Mouse (Mus musculus) kidney, postnatal 0 days (tissue): ENCODE data around the gene Nfe2l2. TPM values are rescaled to one million over a fixed set of nuclear protein-coding genes. Genes with fewer than 3 reads are reported as not detected.
"Not testable (repeated sequence)": the region's sequence is repeated elsewhere in the genome, so short reads cannot be mapped to it uniquely, and the experiment has no call there.

Source experiments
- ATAC-seq: fragments of 200-750 bp; cut with Nextera tagmentation; replicated peaks from 2 replicates; pipeline ENCODE4 v1.8.0; 2017; ENCODE audit warnings: low read depth, moderate number of reproducible peaks, moderate TSS enrichment, moderate library complexity; ENCODE audit not compliant: low FRiP score
- DNase-seq: peaks from one replicate; pipeline ENCODE4 v3.0.0-alpha.2; 2016; ENCODE audit warnings: low spot score
- H3K27ac ChIP-seq: fragments of 300-500 bp; sonication (generic); 2 replicates; pipeline ENCODE4 v1.5.1; 2014; ENCODE audit warnings: mild to moderate bottlenecking
- H3K27me3 ChIP-seq: fragments of 300-500 bp; sonication (generic); 2 replicates; pipeline ENCODE4 v1.6.1; 2014; ENCODE audit warnings: low read length, mixed read lengths; ENCODE audit not compliant: insufficient read depth
- H3K36me3 ChIP-seq: fragments of 300-500 bp; sonication (generic); 2 replicates; pipeline ENCODE4 v1.6.1; 2014; ENCODE audit warnings: low read length, mixed read lengths; ENCODE audit not compliant: insufficient read depth
- H3K4me1 ChIP-seq: fragments of 300-500 bp; sonication (generic); replicated peaks from 2 replicates; pipeline ENCODE4 v1.6.1; 2014; ENCODE audit warnings: antibody characterized with exemption, low read length, mixed read lengths; ENCODE audit not compliant: insufficient read depth
- H3K4me2 ChIP-seq: fragments of 300-500 bp; sonication (generic); 2 replicates; pipeline ENCODE4 v1.6.1; 2014; ENCODE audit warnings: mild to moderate bottlenecking, low read length, moderate library complexity, mixed read lengths
- H3K4me3 ChIP-seq: fragments of 300-500 bp; sonication (generic); replicated peaks from 2 replicates; pipeline ENCODE4 v1.5.1; 2014; ENCODE audit warnings: low read depth, low read length
- H3K9ac ChIP-seq: fragments of 300-500 bp; sonication (generic); 2 replicates; pipeline ENCODE4 v1.6.1; 2014; ENCODE audit warnings: low read depth, low read length
- H3K9me3 ChIP-seq: fragments of 300-500 bp; sonication (generic); replicated peaks from 2 replicates; pipeline ENCODE4 v1.6.1; 2016; ENCODE audit warnings: low read length, inconsistent platforms, mixed read lengths
- CTCF ChIP-seq: IDR thresholded peaks from 2 replicates; pipeline ENCODE4 v1.5.1; 2016; ENCODE audit warnings: antibody characterized with exemption, low read depth, mild to moderate bottlenecking, moderate library complexity
- WGBS: fragments of 180-500 bp; shearing (Covaris S2); extraction: QIAGEN DNeasy Blood & Tissue Kit; methylation state at CpG from one replicate; pipeline ENCODE4 v1.1.7; 2014; 5-methylcytosine and 5-hydroxymethylcytosine counted together
- polyA plus RNA-seq: library from polyadenylated mRNA; unstranded; fragments of >200 nt; fragmentation: Nextera tagmentation; extraction: Ambion mirVana; gene quantifications from 2 replicates; pipeline ENCODE4 v1.2.1, GENCODE M21; 2015

Nfe2l2 gene
- polyA plus RNA-seq, 1 experiment from 2014 or later: 96.6 TPM

- 78% methylated on average over 3 of the region's 3 CpGs for WGBS
- Histone ChIP-seq H3K9ac (no peak overlapping the region), H3K27ac (peak overlapping the region; percentile 47; the same call in 1 of the 2 replicates), H3K4me2 (no peak overlapping the region), H3K4me1 (peaks cover 30% of the 10 kb centered on the region), H3K36me3 (no peaks in the 10 kb centered on the region), H3K27me3 (no peaks in the 10 kb centered on the region), H3K4me3 (no peak overlapping the region), H3K9me3 (no peaks in the 10 kb centered on the region)
- no peak for DNase-seq
- no peak for ATAC-seq
- TF ChIP-seq CTCF: no peak
Observed at GRCm38 (mm10) chr2:75697222-75697621, 7.2 kb downstream of the Nfe2l2 start.

GRCm38 (mm10) chr2:75696371-75696770, 8.1 kb downstream of the Nfe2l2 start:
- Histone ChIP-seq H3K9me3 (no peaks in the 10 kb centered on the region), H3K36me3 (no peaks in the 10 kb centered on the region), H3K4me2 (no peak overlapping the region), H3K9ac (0 out of 2 replicates have a peak overlapping the region, but pooled peaks have one; percentile 3), H3K4me3 (no peak overlapping the region), H3K4me1 (peaks cover 22% of the 10 kb centered on the region), H3K27me3 (no peaks in the 10 kb centered on the region), H3K27ac (no peak overlapping the region)
- no peak for TF ChIP-seq CTCF
- ATAC-seq: no peak
- 53% methylated on average over 5 of the region's 5 CpGs for whole genome bisulfite sequencing
- no peak for DNase-seq

- H3K27me3 ChIP-seq: no peaks in the 10 kb centered on the region
- no peak for DNase-seq
- no peak for TF ChIP-seq CTCF
- H3K9ac ChIP-seq: no peak overlapping the region
- WGBS: 25% methylated on average over 9 of the region's 9 CpGs
- H3K4me3 ChIP-seq: no peak overlapping the region
- H3K36me3 ChIP-seq: no peaks in the 10 kb centered on the region
- no peak overlapping the region for H3K27ac ChIP-seq
- no peak overlapping the region for H3K4me2 ChIP-seq
- peaks cover 19% of the 10 kb centered on the region for H3K4me1 ChIP-seq
- no peaks in the 10 kb centered on the region for H3K9me3 ChIP-seq
- ATAC-seq: no peak
Observed at GRCm38 (mm10) chr2:75695676-75696350, 8.6 kb downstream of the Nfe2l2 start.

- not testable (repeated sequence) for H3K27ac ChIP-seq, H3K36me3 ChIP-seq, H3K9ac ChIP-seq, H3K4me3 ChIP-seq, ATAC-seq, H3K4me2 ChIP-seq, DNase-seq, H3K9me3 ChIP-seq, H3K27me3 ChIP-seq
- 92% methylated on average over 3 of the region's 3 CpGs for WGBS
- H3K4me1 ChIP-seq: peaks cover 17% of the 10 kb centered on the region
Observed at GRCm38 (mm10) chr2:75694926-75695325, 9.5 kb downstream of the Nfe2l2 start.

GRCm38 (mm10) chr2:75692369-75692768, 12.1 kb downstream of the Nfe2l2 start:
- Histone ChIP-seq H3K4me2 (no peak overlapping the region), H3K27me3 (no peaks in the 10 kb centered on the region), H3K36me3 (0 out of 2 replicates have a peak, but pooled peaks cover 3% of the 10 kb centered on the region), H3K9ac (no peak overlapping the region), H3K27ac (no peak overlapping the region), H3K4me1 (peaks cover 7% of the 10 kb centered on the region), H3K9me3 (no peaks in the 10 kb centered on the region), H3K4me3 (no peak overlapping the region)
- WGBS: 87% methylated on average over 6 of the region's 6 CpGs
- no peak for TF ChIP-seq CTCF
- no peak for DNase-seq
- no peak for ATAC-seq

GRCm38 (mm10) chr2:75691316-75691715, 13.1 kb downstream of the Nfe2l2 start:
- 0 out of 2 replicates have a peak, but pooled peaks cover 3% of the 10 kb centered on the region for H3K36me3 ChIP-seq
- no peaks in the 10 kb centered on the region for H3K9me3 ChIP-seq
- H3K4me3 ChIP-seq: no peak overlapping the region
- peaks cover 3% of the 10 kb centered on the region for H3K4me1 ChIP-seq
- H3K27me3 ChIP-seq: no peaks in the 10 kb centered on the region
- no peak overlapping the region for H3K9ac ChIP-seq
- no peak for TF ChIP-seq CTCF
- H3K4me2 ChIP-seq: no peak overlapping the region
- 58% methylated on average over 8 of the region's 8 CpGs for WGBS
- ATAC-seq (no peak), DNase-seq (no peak)
- H3K27ac ChIP-seq: no peak overlapping the region
